Comparison of ENCODE assay signal across 10 mouse cellular contexts in the genomic region with DNA sequence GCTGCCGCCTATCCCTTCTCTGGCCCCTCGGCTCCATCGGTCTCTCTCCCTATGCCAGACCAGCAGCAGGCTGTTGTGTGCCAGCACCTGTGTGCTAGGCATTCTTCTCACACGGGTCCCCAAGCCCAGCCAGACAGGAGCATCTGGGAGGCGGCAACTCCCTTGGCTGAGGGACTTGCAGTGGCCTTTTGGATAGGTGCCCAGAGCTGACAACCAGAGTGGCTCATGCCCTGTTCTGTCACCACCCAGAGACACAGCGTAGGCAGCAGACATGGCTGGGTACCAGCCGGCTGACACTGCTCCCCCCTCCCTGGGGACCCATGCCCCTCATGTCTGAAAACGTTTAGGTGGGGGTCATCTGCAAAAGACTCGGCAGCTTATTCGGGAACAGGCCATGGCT.
DNase-seq lines count a peak whose midpoint lies in the region; ATAC-seq and TF ChIP-seq lines count a peak whose summit lies in the region.
"Had no signal": no experiment of that assay in that cellular context is flagged by ENCODE, and none has a peak within 500 bp of the region (broad histone marks: within the 10 kb centered on the region; RNA-seq: fewer than 3 reads in every experiment).

No protein-coding gene starts in this region.

- intact Hi-C loops in heart, adult 2 months (cut with DNase I), result no loop called here
- intact Hi-C loops in heart, postnatal 25 days (cut with DNase I), result no loop called here

- WGBS in heart, adult 2 months, result 62% methylated on average over 10 of the region's 10 CpGs
- WGBS in intestine, postnatal 0 days, result 82% methylated on average over 10 of the region's 10 CpGs

- H3K4me3 ChIP-seq in heart, adult 2 months, result no peak overlapping the region
- H3K4me3 ChIP-seq in intestine, postnatal 0 days (ENCODE audit: low read depth, low read length), result no peak overlapping the region
- H3K4me3 ChIP-seq: midbrain, embryonic 12.5 days had no signal

- no peak overlapping the region for H3K27ac ChIP-seq in heart, adult 2 months
- no peak overlapping the region for H3K27ac ChIP-seq in intestine, postnatal 0 days (ENCODE audit: low read depth, low read length)
- H3K27ac ChIP-seq: midbrain, embryonic 12.5 days had no signal

- no peak overlapping the region for H3K4me2 ChIP-seq in intestine, postnatal 0 days (replicated peaks; ENCODE audit: low read depth)
- H3K4me2 ChIP-seq: midbrain, embryonic 12.5 days had no signal

- no peaks in the 10 kb centered on the region for H3K4me1 ChIP-seq in heart, adult 2 months (ENCODE audit: control insufficient read depth, insufficient read depth, low read length)
- no peaks in the 10 kb centered on the region for H3K4me1 ChIP-seq in intestine, postnatal 0 days (replicated peaks; ENCODE audit: control insufficient read depth, insufficient read depth, low read length)

- H3K27me3 ChIP-seq in heart, adult 2 months (ENCODE audit: control insufficient read depth, insufficient read depth, low read length), result no peaks in the 10 kb centered on the region
- H3K27me3 ChIP-seq in intestine, postnatal 0 days (replicated peaks; ENCODE audit: control insufficient read depth, insufficient read depth, low read length), result no peaks in the 10 kb centered on the region

- H3K79me2 ChIP-seq in heart, adult 2 months (replicated peaks; ENCODE audit: control insufficient read depth, insufficient read depth, low read length), result no peaks in the 10 kb centered on the region

- no peak overlapping the region for H3K9ac ChIP-seq in heart, adult 2 months (ENCODE audit: low read depth, low read length)
- no peak overlapping the region for H3K9ac ChIP-seq in intestine, postnatal 0 days (ENCODE audit: low read depth, low read length)
- H3K9ac ChIP-seq: midbrain, embryonic 12.5 days had no signal

- H3K9me3 ChIP-seq in intestine, postnatal 0 days (ENCODE audit: control insufficient read depth), result no peaks in the 10 kb centered on the region
- H3K9me3 ChIP-seq: midbrain, embryonic 12.5 days had no signal

- TF ChIP-seq CTCF in heart, adult 2 months (IDR thresholded peaks at IDR 0.05), result no peak
- TF ChIP-seq CTCF in intestine, postnatal 0 days (IDR thresholded peaks at IDR 0.05; ENCODE audit: low read depth), result no peak

- no peak for TF ChIP-seq EP300 in heart, adult 2 months (IDR thresholded peaks at IDR 0.05; ENCODE audit: insufficient read depth, low read depth, low read length)

- TF ChIP-seq POLR2A in heart, adult 2 months (IDR thresholded peaks at IDR 0.05; ENCODE audit: insufficient read depth, low read depth, low read length), result no peak

- DNase-seq in heart, adult 2 months, result peak; percentile 27 to 33
- no peak for DNase-seq in heart, postnatal 25 days (ENCODE audit: low spot score)
- peak; percentile 63 for DNase-seq in brain, adult 2 months (ENCODE audit: low read depth, low spot score)
- peak; percentile 35 for DNase-seq in cerebellum, adult 9-11 months
- DNase-seq in heart, postnatal 4 days, result peak; percentile 73
- DNase-seq in kidney, postnatal 36 days, result no peak
- DNase-seq: adrenal gland, postnatal 10 days had no signal

- ATAC-seq in monocyte, adult 5-6 weeks (replicated peaks; ENCODE audit: insufficient number of reproducible peaks, low FRiP score, low TSS enrichment, poor library complexity, severe bottlenecking), result no peak
- ATAC-seq in intestine, postnatal 0 days, result no peak

- H3K36me3 ChIP-seq in heart, adult 2 months (ENCODE audit: control insufficient read depth, insufficient read depth, low read length), result no peaks in the 10 kb centered on the region
- no peaks in the 10 kb centered on the region for H3K36me3 ChIP-seq in intestine, postnatal 0 days (ENCODE audit: control insufficient read depth, insufficient read depth)
- H3K36me3 ChIP-seq: midbrain, embryonic 12.5 days had no signal

Comparison
In these comparisons a context has a peak if more than half of its experiments do, and no peak if none do; other contexts are left out.
1. DNase-seq: peak in heart, adult 2 months (2 of 2), brain, adult 2 months (single experiment), cerebellum, adult 9-11 months (single experiment) and heart, postnatal 4 days (single experiment); none in heart, postnatal 25 days (single experiment) and kidney, postnatal 36 days (0 of 2).